Mouse (Mus musculus): ENCODE measurements around the gene Pmis2. TPM values are rescaled to one million over a fixed set of nuclear protein-coding genes. Genes with fewer than 3 reads are reported as not detected.
A peak's percentile ranks its signal among the peaks of the same experiment; 100 is the strongest.

The Pmis2 gene
- total and polyA plus RNA-seq, 2 experiments, result not detected

DNA sequence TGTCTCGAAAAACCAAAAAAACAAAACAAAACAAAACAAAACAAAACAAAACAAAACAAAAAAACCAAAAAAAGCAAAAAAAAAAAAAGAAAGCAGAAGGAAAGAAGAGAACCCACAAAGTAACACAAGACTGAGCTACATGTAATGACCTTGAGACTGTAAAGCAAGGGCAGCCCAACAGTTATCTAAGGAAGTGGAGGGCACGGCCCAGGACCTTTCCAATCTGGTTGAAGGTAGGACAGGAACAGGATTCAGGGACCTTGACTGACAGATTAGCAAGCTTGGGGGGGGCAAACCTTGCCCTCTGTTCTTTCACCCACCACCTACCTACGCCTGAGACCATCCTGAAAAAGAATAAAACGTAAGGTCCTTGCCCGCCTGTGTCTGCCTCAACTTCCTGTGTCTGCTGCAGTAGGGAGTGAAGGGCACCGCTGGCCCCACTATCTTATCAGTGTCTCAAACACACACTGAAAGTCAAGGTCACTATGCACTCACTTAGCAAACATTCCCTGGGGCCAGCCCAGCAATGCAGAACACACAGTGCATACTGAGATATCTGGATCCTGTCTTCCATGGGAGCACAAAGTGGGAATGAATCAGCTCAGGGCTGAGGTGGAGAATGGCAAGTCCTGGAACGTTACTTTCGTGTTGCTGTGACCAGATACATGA is 34.9 kb upstream of the Pmis2 start:
- peaks cover 9% of the 10 kb centered on the region; the same call in 1 of the 2 replicates for H3K4me1 ChIP-seq (ENCODE audit: control insufficient read depth, insufficient read depth, low read length)
- no peaks in the 10 kb centered on the region for H3K79me2 ChIP-seq (ENCODE audit: control insufficient read depth, insufficient read depth, low read length)
- no peaks in the 10 kb centered on the region for H3K36me3 ChIP-seq (ENCODE audit: control insufficient read depth, insufficient read depth, low read length)
- WGBS, result 16% methylated on average over 8 of the region's 8 CpGs
- H3K27me3 ChIP-seq (ENCODE audit: control insufficient read depth, insufficient read depth, low read length), result no peaks in the 10 kb centered on the region
- peak; percentile 85 for DNase-seq (ENCODE audit: extremely low read depth, low read depth, low spot score)
- H3K9ac ChIP-seq (ENCODE audit: low read depth, low read length), result no peak overlapping the region
- peak overlapping the region; percentile 14; the same call in 1 of the 2 replicates for H3K27ac ChIP-seq (replicated peaks; ENCODE audit: insufficient read depth, low read depth, low read length)
- TF ChIP-seq CTCF (IDR thresholded peaks at IDR 0.05; ENCODE audit: low read depth, low read length), result no peak
- TF ChIP-seq POLR2A (IDR thresholded peaks at IDR 0.05; ENCODE audit: extremely low read depth, insufficient read depth, low read length), result no peak
- no peak overlapping the region for H3K4me3 ChIP-seq (ENCODE audit: insufficient read depth, low read depth, low read length)

DNA sequence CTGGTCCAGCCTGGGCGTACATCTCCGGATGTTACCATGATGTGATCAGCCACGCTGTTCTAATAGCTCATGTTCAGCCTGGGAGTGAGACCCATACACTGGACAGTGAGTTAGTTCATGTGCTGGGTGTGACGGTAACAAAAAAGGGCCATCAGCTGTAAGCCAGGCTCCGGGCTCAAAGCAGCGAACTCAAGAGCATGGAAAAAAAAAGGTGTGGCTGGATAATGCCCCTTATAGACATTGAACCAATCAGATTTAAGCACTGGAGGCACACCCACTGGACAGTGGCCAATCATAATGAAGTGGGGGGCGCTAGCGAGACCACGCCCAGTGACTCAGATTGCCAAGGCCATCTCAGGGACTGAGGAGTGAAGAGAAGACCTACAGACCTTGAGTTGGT is 27.2 kb upstream of the Pmis2 start, which contains the start of gene 2200002J24Rik:
2200002J24Rik (plus strand) TSS at position 338 of the 400 bp plus-strand sequence.
- TF ChIP-seq CTCF (IDR thresholded peaks at IDR 0.05; ENCODE audit: low read depth, low read length) (no peak), POLR2A (IDR thresholded peaks at IDR 0.05; ENCODE audit: extremely low read depth, insufficient read depth, low read length) (no peak)
- H3K79me2 ChIP-seq (ENCODE audit: control insufficient read depth, insufficient read depth, low read length), result no peaks in the 10 kb centered on the region
- no peak for DNase-seq (ENCODE audit: extremely low read depth, low read depth, low spot score)
- H3K9ac ChIP-seq (ENCODE audit: low read depth, low read length), result no peak within 1 kb of the TSS
- WGBS, result 74% methylated on average over 9 of the region's 9 CpGs
- no peak within 1 kb of the TSS for H3K27ac ChIP-seq (replicated peaks; ENCODE audit: insufficient read depth, low read depth, low read length)
- no peaks in the 10 kb centered on the region for H3K27me3 ChIP-seq (ENCODE audit: control insufficient read depth, insufficient read depth, low read length)
- no peak within 1 kb of the TSS for H3K4me3 ChIP-seq (ENCODE audit: insufficient read depth, low read depth, low read length)
- no peaks in the 10 kb centered on the region for H3K36me3 ChIP-seq (ENCODE audit: control insufficient read depth, insufficient read depth, low read length)
- no peaks in the 10 kb centered on the region for H3K4me1 ChIP-seq (ENCODE audit: control insufficient read depth, insufficient read depth, low read length)

DNA sequence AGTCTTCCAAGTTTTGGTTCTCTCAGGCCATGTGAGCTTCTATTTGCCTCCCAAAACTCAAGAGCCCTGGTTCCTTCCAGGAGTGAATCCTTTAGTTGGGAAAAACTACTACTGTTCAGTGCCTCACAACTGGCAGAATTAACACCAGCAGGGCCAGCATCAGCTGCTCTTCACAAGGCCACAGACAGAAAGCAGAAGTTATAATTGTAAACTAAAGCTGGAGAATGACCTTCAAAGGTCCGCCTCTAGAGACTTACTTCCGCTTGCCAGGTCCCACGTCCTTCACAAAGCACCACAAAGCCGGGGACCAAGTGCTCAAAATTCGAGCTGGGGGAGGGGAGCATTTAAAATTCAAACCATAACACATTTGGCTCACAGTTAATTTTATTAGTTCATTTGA is 26.7 kb upstream of the Pmis2 start:
- Histone ChIP-seq H3K4me1 (ENCODE audit: control insufficient read depth, insufficient read depth, low read length) (no peaks in the 10 kb centered on the region), H3K27ac (replicated peaks; ENCODE audit: insufficient read depth, low read depth, low read length) (no peak overlapping the region), H3K27me3 (ENCODE audit: control insufficient read depth, insufficient read depth, low read length) (no peaks in the 10 kb centered on the region), H3K36me3 (ENCODE audit: control insufficient read depth, insufficient read depth, low read length) (no peaks in the 10 kb centered on the region), H3K79me2 (ENCODE audit: control insufficient read depth, insufficient read depth, low read length) (no peaks in the 10 kb centered on the region), H3K4me3 (ENCODE audit: insufficient read depth, low read depth, low read length) (no peak overlapping the region), H3K9ac (ENCODE audit: low read depth, low read length) (no peak overlapping the region)
- no peak for TF ChIP-seq CTCF (IDR thresholded peaks at IDR 0.05; ENCODE audit: low read depth, low read length)
- TF ChIP-seq POLR2A (IDR thresholded peaks at IDR 0.05; ENCODE audit: extremely low read depth, insufficient read depth, low read length), result no peak
- 53% methylated on average over 5 of the region's 5 CpGs for WGBS
- DNase-seq (ENCODE audit: extremely low read depth, low read depth, low spot score), result no peak

GRCm38 (mm10) chr7:30688325-30688724 is 16.9 kb upstream of the Pmis2 start:
- DNase-seq (ENCODE audit: extremely low read depth, low read depth, low spot score), result peak; percentile 39
- no peaks in the 10 kb centered on the region for H3K79me2 ChIP-seq (ENCODE audit: control insufficient read depth, insufficient read depth, low read length)
- no peak overlapping the region for H3K4me3 ChIP-seq (ENCODE audit: insufficient read depth, low read depth, low read length)
- H3K27ac ChIP-seq (replicated peaks; ENCODE audit: insufficient read depth, low read depth, low read length), result peak overlapping the region; percentile 19
- WGBS, result 73% methylated on average over 6 of the region's 6 CpGs
- no peak overlapping the region for H3K9ac ChIP-seq (ENCODE audit: low read depth, low read length)
- H3K27me3 ChIP-seq (ENCODE audit: control insufficient read depth, insufficient read depth, low read length), result no peaks in the 10 kb centered on the region
- H3K36me3 ChIP-seq (ENCODE audit: control insufficient read depth, insufficient read depth, low read length), result no peaks in the 10 kb centered on the region
- TF ChIP-seq POLR2A (IDR thresholded peaks at IDR 0.05; ENCODE audit: extremely low read depth, insufficient read depth, low read length) (no peak), CTCF (IDR thresholded peaks at IDR 0.05; ENCODE audit: low read depth, low read length) (no peak)
- H3K4me1 ChIP-seq (ENCODE audit: control insufficient read depth, insufficient read depth, low read length), result peaks cover 15% of the 10 kb centered on the region

GRCm38 (mm10) chr7:30683425-30683824 is 12.0 kb upstream of the Pmis2 start:
- Histone ChIP-seq H3K4me3 (ENCODE audit: insufficient read depth, low read depth, low read length) (no peak overlapping the region), H3K27me3 (ENCODE audit: control insufficient read depth, insufficient read depth, low read length) (no peaks in the 10 kb centered on the region), H3K4me1 (ENCODE audit: control insufficient read depth, insufficient read depth, low read length) (peaks cover 14% of the 10 kb centered on the region), H3K9ac (ENCODE audit: low read depth, low read length) (no peak overlapping the region), H3K79me2 (ENCODE audit: control insufficient read depth, insufficient read depth, low read length) (no peaks in the 10 kb centered on the region), H3K36me3 (ENCODE audit: control insufficient read depth, insufficient read depth, low read length) (no peaks in the 10 kb centered on the region), H3K27ac (replicated peaks; ENCODE audit: insufficient read depth, low read depth, low read length) (no peak overlapping the region)
- no peak for DNase-seq (ENCODE audit: extremely low read depth, low read depth, low spot score)
- 63% methylated on average over 2 of the region's 2 CpGs for WGBS
- TF ChIP-seq CTCF (IDR thresholded peaks at IDR 0.05; ENCODE audit: low read depth, low read length) (no peak), POLR2A (IDR thresholded peaks at IDR 0.05; ENCODE audit: extremely low read depth, insufficient read depth, low read length) (no peak)

DNA sequence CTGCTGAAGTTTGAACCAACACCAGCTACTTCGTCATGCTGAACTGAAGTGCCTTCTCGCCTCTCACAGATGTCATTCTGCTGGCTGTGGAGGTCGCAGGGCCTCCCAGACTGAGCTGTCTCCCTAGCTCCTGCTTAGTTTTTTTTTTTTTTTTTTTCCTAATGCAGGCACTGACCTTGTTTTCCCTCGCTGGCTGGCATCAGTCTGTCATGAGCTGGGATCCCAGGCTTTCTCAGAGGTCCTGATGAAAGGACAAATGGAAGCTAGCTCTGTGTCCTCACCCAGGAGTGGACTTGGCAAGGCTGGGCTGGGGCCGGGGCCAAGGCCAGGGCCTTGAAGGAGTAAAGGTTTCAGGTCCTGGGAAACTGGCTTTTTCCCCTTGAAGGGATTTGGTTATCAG is 10.5 kb upstream of the Pmis2 start:
- H3K79me2 ChIP-seq (ENCODE audit: control insufficient read depth, insufficient read depth, low read length), result no peaks in the 10 kb centered on the region
- H3K36me3 ChIP-seq (ENCODE audit: control insufficient read depth, insufficient read depth, low read length), result no peaks in the 10 kb centered on the region
- TF ChIP-seq POLR2A (IDR thresholded peaks at IDR 0.05; ENCODE audit: extremely low read depth, insufficient read depth, low read length) (no peak), CTCF (IDR thresholded peaks at IDR 0.05; ENCODE audit: low read depth, low read length) (no peak)
- DNase-seq (ENCODE audit: extremely low read depth, low read depth, low spot score), result no peak
- peaks cover 2% of the 10 kb centered on the region for H3K4me1 ChIP-seq (ENCODE audit: control insufficient read depth, insufficient read depth, low read length)
- no peak overlapping the region for H3K4me3 ChIP-seq (ENCODE audit: insufficient read depth, low read depth, low read length)
- H3K9ac ChIP-seq (ENCODE audit: low read depth, low read length), result no peak overlapping the region
- no peaks in the 10 kb centered on the region for H3K27me3 ChIP-seq (ENCODE audit: control insufficient read depth, insufficient read depth, low read length)
- 79% methylated on average over 5 of the region's 5 CpGs for WGBS
- H3K27ac ChIP-seq (replicated peaks; ENCODE audit: insufficient read depth, low read depth, low read length), result no peak overlapping the region

Measured in liver, adult 2 months (tissue).